Mouse (Mus musculus): ENCODE results near the gene Ermp1. TPM values are rescaled to one million over a fixed set of nuclear protein-coding genes. Genes with fewer than 3 reads are reported as not detected.

The Ermp1 gene
- polyA plus RNA-seq, 1 experiment: 0.43 TPM

DNA sequence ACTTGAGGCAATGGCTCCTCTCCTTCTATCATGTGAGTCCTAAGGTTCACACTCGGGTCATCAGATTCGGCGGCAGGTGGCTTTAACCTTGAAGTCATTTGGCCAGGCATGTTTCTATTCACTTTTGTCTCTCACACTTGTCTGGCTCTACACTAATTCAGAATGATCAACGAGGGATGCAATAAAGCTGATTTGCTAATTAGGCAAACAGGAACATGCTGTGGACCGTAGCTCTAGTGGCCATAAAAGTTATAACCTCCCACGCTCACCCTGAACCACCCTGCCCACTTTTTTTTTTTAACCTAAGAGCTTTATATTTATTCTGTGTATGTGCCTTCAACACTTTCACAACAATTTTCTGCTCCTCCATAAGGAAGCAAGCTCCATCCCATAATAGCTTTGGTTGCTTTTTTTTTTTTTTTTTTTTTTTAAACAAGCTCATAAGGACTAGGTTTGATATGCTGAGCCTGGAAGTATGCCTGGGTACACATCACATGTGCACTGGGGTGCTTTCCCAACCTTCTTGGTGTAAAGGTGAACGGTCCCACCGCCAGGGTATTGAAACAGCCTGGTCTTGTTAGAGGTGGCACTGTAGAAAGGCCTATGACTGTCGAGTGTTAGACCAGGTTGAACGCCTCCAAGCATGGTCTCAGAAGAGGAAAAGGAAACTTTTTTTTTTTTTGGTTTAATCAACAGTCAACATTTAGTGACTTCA is 28.4 kb upstream of the Ermp1 start:
- no peaks in the 10 kb centered on the region for H3K27me3 ChIP-seq (ENCODE audit: control insufficient read depth)
- no peak for TF ChIP-seq TAL1 (IDR thresholded peaks at IDR 0.05; ENCODE audit: low read length)
- TF ChIP-seq GATA1 (IDR thresholded peaks at IDR 0.05; ENCODE audit: low read length): no peak
- H3K4me1 ChIP-seq (ENCODE audit: control insufficient read depth): peaks cover 4% of the 10 kb centered on the region
- H3K9me3 ChIP-seq (ENCODE audit: control insufficient read depth, low read length): no peaks in the 10 kb centered on the region
- no peaks in the 10 kb centered on the region for H3K36me3 ChIP-seq (ENCODE audit: control insufficient read depth)
- H3K4me3 ChIP-seq (replicated peaks): no peak overlapping the region

DNA sequence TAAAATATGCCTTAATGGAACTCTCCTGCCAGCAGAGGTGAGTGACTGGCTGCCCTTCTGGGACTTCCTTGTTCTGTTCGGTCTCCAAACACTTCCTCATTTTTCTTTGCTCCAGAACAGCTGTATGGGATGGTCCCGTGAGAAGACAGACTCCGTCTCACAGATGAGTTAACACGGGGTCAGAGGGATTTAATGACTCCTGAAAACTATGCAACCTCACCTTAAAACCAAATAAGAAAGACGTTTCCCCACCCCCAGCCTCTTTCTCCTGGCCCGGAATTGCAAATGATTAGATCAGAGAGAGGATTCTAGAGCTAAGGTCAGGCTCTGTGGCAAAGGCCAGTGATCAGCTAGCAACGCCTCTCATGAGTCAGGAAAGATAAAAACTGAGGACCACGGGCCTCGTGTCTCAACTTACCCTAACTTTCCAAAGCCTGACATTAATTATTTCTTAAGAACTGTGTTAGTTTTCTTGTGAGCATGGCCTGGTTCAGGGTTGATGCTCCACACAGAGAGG is 27.4 kb upstream of the Ermp1 start:
- Histone ChIP-seq H3K36me3 (ENCODE audit: control insufficient read depth) (no peaks in the 10 kb centered on the region), H3K4me1 (ENCODE audit: control insufficient read depth) (peaks cover 4% of the 10 kb centered on the region), H3K4me3 (replicated peaks) (no peak overlapping the region), H3K9me3 (ENCODE audit: control insufficient read depth, low read length) (no peaks in the 10 kb centered on the region), H3K27me3 (ENCODE audit: control insufficient read depth) (no peaks in the 10 kb centered on the region)
- TF ChIP-seq GATA1 (IDR thresholded peaks at IDR 0.05; ENCODE audit: low read length): no peak
- TF ChIP-seq TAL1 (IDR thresholded peaks at IDR 0.05; ENCODE audit: low read length): no peak

GRCm38 (mm10) chr19:29674946-29675345 is 26.7 kb upstream of the Ermp1 start:
- no peak overlapping the region for H3K4me3 ChIP-seq (replicated peaks)
- H3K27me3 ChIP-seq (ENCODE audit: control insufficient read depth): no peaks in the 10 kb centered on the region
- H3K36me3 ChIP-seq (ENCODE audit: control insufficient read depth): no peaks in the 10 kb centered on the region
- TF ChIP-seq TAL1 (IDR thresholded peaks at IDR 0.05; ENCODE audit: low read length) (no peak), GATA1 (IDR thresholded peaks at IDR 0.05; ENCODE audit: low read length) (no peak)
- no peaks in the 10 kb centered on the region for H3K9me3 ChIP-seq (ENCODE audit: control insufficient read depth, low read length)
- no peaks in the 10 kb centered on the region for H3K4me1 ChIP-seq (ENCODE audit: control insufficient read depth)

DNA sequence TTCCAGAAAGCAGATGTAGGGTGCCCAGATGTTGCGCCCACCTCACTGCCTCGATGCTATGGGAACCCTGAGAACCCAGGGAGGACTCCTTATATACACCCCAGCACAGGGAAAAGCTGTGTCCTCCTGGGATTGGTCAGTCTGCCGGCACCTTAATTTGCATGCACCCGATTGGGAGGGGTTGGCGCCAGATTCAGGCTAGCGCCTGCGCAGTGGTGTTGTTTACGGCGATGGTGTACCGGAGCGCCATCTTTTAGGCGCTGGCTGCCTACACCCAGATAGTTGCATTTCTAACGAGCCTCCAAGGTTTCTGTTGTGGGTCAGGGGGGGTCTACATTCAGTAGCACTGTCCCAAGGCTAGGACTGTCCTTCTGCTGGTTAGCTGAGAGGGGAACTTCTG is 24.4 kb upstream of the Ermp1 start:
- TF ChIP-seq TAL1 (IDR thresholded peaks at IDR 0.05; ENCODE audit: low read length) (no peak), GATA1 (IDR thresholded peaks at IDR 0.05; ENCODE audit: low read length) (no peak)
- H3K36me3 ChIP-seq (ENCODE audit: control insufficient read depth): no peaks in the 10 kb centered on the region

DNA sequence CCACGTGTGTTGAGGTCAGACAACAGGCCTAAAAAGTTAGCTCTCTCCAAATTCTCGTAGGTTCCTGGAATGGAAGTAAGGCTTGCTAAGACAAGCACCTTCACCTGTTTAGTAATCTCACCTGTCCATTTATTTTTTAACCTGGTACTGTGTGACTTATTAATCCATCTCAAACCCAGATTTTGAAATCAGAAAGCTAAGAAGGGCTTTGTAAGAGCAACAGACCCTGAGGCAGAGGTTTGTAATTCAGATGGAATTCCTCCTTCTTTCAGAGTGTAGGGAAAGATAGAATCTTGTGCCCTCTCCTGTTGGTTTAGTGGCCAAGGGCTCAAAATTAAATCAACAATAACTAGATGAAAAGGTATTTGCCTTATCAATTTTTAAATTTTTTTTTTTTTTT is 22.9 kb upstream of the Ermp1 start:
- H3K4me1 ChIP-seq (ENCODE audit: control insufficient read depth): no peaks in the 10 kb centered on the region; the same call in 1 of the 2 replicates
- no peaks in the 10 kb centered on the region for H3K9me3 ChIP-seq (ENCODE audit: control insufficient read depth, low read length)
- H3K4me3 ChIP-seq (replicated peaks): no peak overlapping the region
- no peaks in the 10 kb centered on the region for H3K27me3 ChIP-seq (ENCODE audit: control insufficient read depth)
- TF ChIP-seq TAL1 (IDR thresholded peaks at IDR 0.05; ENCODE audit: low read length) (no peak), GATA1 (IDR thresholded peaks at IDR 0.05; ENCODE audit: low read length) (no peak)
- H3K36me3 ChIP-seq (ENCODE audit: control insufficient read depth): no peaks in the 10 kb centered on the region

More for the DNA sequence above, 24.4 kb upstream of the Ermp1 start:
- no peak overlapping the region for H3K4me3 ChIP-seq (replicated peaks)
- H3K27me3 ChIP-seq (ENCODE audit: control insufficient read depth): no peaks in the 10 kb centered on the region
- no peaks in the 10 kb centered on the region for H3K4me1 ChIP-seq (ENCODE audit: control insufficient read depth)
- H3K9me3 ChIP-seq (ENCODE audit: control insufficient read depth, low read length): no peaks in the 10 kb centered on the region

DNA sequence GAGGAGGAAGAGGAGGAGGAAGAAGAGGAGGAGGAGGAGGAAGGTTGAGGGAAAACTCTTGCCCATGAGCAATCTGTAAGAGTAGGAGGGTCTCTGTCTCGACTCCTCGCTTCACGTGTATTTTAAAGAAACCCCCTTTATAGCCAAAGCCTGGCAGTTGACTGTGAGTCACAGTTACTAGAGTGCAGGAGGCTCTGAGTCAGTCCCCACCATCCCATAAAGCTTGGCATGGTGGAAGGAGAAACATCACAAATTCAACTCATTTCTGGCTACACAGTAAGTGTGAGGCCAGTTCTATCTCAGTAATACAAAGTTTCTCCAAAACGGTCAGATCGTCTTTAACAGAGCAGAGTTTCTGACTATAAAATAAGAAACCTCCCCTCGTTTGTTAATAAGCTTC is 22.0 kb upstream of the Ermp1 start:
- Histone ChIP-seq H3K9me3 (ENCODE audit: control insufficient read depth, low read length) (no peaks in the 10 kb centered on the region), H3K27me3 (ENCODE audit: control insufficient read depth) (no peaks in the 10 kb centered on the region), H3K36me3 (ENCODE audit: control insufficient read depth) (no peaks in the 10 kb centered on the region), H3K4me1 (ENCODE audit: control insufficient read depth) (no peaks in the 10 kb centered on the region; the same call in 1 of the 2 replicates), H3K4me3 (replicated peaks) (no peak overlapping the region)
- no peak for TF ChIP-seq GATA1 (IDR thresholded peaks at IDR 0.05; ENCODE audit: low read length)
- TF ChIP-seq TAL1 (IDR thresholded peaks at IDR 0.05; ENCODE audit: low read length): no peak

GRCm38 (mm10) chr19:29668135-29668534 is 19.9 kb upstream of the Ermp1 start:
- Histone ChIP-seq H3K4me3 (replicated peaks) (no peak overlapping the region), H3K36me3 (ENCODE audit: control insufficient read depth) (no peaks in the 10 kb centered on the region), H3K9me3 (ENCODE audit: control insufficient read depth, low read length) (no peaks in the 10 kb centered on the region), H3K4me1 (ENCODE audit: control insufficient read depth) (no peaks in the 10 kb centered on the region; the same call in 1 of the 2 replicates), H3K27me3 (ENCODE audit: control insufficient read depth) (no peaks in the 10 kb centered on the region)
- TF ChIP-seq GATA1 (IDR thresholded peaks at IDR 0.05; ENCODE audit: low read length): no peak
- TF ChIP-seq TAL1 (IDR thresholded peaks at IDR 0.05; ENCODE audit: low read length): no peak

GRCm38 (mm10) chr19:29666965-29667594 is 18.9 kb upstream of the Ermp1 start:
- Histone ChIP-seq H3K4me3 (replicated peaks) (no peak overlapping the region), H3K27me3 (ENCODE audit: control insufficient read depth) (no peaks in the 10 kb centered on the region), H3K4me1 (ENCODE audit: control insufficient read depth) (no peaks in the 10 kb centered on the region; the same call in 1 of the 2 replicates), H3K9me3 (ENCODE audit: control insufficient read depth, low read length) (no peaks in the 10 kb centered on the region), H3K36me3 (ENCODE audit: control insufficient read depth) (no peaks in the 10 kb centered on the region)
- TF ChIP-seq TAL1 (IDR thresholded peaks at IDR 0.05; ENCODE audit: low read length) (no peak), GATA1 (IDR thresholded peaks at IDR 0.05; ENCODE audit: low read length) (no peak)

DNA sequence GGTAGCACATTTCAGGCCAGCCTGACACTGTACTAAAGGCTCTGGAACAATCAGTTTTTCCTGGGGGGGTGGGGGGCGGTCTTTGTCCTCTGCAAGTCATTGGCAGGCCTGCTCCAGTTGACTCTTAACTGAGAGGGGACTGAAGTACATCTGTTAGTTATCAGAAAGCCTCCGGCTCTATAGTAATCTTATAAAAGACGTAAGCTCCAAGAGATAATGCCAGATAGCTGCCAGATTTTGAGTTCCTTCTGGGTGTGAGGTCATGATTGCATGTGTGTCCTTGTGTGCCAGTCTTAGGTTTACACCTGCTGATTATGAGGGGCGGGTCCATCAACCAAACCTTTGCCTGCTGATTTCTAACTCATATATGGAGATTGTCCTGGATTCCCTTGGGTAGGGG is 17.9 kb upstream of the Ermp1 start:
- TF ChIP-seq TAL1 (IDR thresholded peaks at IDR 0.05; ENCODE audit: low read length): no peak
- TF ChIP-seq GATA1 (IDR thresholded peaks at IDR 0.05; ENCODE audit: low read length): no peak
- H3K4me3 ChIP-seq (replicated peaks): no peak overlapping the region
- peaks cover 6% of the 10 kb centered on the region for H3K27me3 ChIP-seq (ENCODE audit: control insufficient read depth)
- no peaks in the 10 kb centered on the region for H3K9me3 ChIP-seq (ENCODE audit: control insufficient read depth, low read length)
- H3K36me3 ChIP-seq (ENCODE audit: control insufficient read depth): no peaks in the 10 kb centered on the region
- H3K4me1 ChIP-seq (ENCODE audit: control insufficient read depth): no peaks in the 10 kb centered on the region; the same call in 1 of the 2 replicates

Measured in erythroblast, embryonic 14.5 days (primary cell).